Mouse (Mus musculus): ENCODE data around the gene Msrb3. TPM values are rescaled to one million over a fixed set of nuclear protein-coding genes. Genes with fewer than 3 reads are reported as not detected.

The Msrb3 gene
- 24.6 and 39.4 TPM in 2 replicates for polyA plus RNA-seq (2012; rRNA removed)

GRCm38 (mm10) chr10:120898785-120899762 lies at the start of gene Msrb3:
Msrb3 (minus strand) TSS chr10:120899101.

Other genes starting within 250 kb of the Msrb3 start
- gene Lemd3, start 80.2 kb upstream of the Msrb3 start, polyA plus RNA-seq (2012; rRNA removed): 7.4 and 9.2 TPM in 2 replicates
- gene Wif1, start 134.9 kb upstream of the Msrb3 start, polyA plus RNA-seq (2012; rRNA removed): 0.58 and 1.1 TPM in 2 replicates